Mouse (Mus musculus): ENCODE measurements around the gene Uqcr11. TPM values are rescaled to one million over a fixed set of nuclear protein-coding genes. Genes with fewer than 3 reads are reported as not detected.

Uqcr11 gene
- polyA plus RNA-seq, 1 experiment from 2014 or later, result 899 TPM

DNA sequence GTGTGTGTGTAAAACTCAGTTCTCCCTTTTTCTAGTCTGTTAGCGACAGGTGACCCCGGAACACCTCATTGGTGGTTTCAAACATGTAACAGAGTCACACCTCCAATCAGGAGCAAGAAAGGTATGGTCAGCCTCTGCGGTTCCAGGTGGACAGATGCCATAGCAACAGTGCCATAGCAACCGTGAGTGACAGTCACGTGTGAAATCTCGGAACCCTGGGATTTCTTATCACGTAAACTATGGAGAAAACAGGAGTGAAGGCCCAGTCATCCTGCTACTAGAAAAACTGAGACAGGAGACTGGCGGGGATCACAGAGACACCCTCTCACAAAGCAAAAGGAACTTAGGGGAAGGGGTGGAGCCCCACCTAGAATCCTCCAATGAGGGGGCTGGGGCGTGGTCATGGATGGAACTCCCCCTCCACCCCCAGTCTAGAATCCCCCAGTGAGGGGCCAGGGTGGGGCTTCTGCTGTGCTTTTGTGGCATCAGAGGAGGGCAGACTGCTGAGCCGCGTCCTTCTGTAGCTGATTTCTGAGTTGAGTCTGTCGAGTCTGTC, 35.1 kb downstream of the Uqcr11 start:
- ATAC-seq (ENCODE audit: low FRiP score, low TSS enrichment) (peak; percentile 55), DNase-seq (ENCODE audit: low spot score) (peak; percentile 76)
- Histone ChIP-seq H3K36me3 (ENCODE audit: control insufficient read depth, insufficient read depth, low read length) (no peaks in the 10 kb centered on the region), H3K27me3 (ENCODE audit: control insufficient read depth, insufficient read depth, low read length) (no peaks in the 10 kb centered on the region), H3K9ac (ENCODE audit: low read length) (no peak overlapping the region), H3K4me1 (replicated peaks; ENCODE audit: control insufficient read depth, insufficient read depth) (no peaks in the 10 kb centered on the region), H3K9me3 (ENCODE audit: control insufficient read depth, low read length) (no peaks in the 10 kb centered on the region), H3K4me2 (replicated peaks; ENCODE audit: low read depth) (peak overlapping the region; percentile 0; the same call in 1 of the 2 replicates), H3K27ac (replicated peaks) (no peak overlapping the region), H3K4me3 (ENCODE audit: low read depth, low read length) (no peak overlapping the region)
- TF ChIP-seq CTCF (IDR thresholded peaks at IDR 0.05; ENCODE audit: low read depth) (no peak), EP300 (optimal IDR thresholded peaks at IDR 0.05) (no peak)
- 6% methylated on average over 12 of the region's 12 CpGs for WGBS

DNA sequence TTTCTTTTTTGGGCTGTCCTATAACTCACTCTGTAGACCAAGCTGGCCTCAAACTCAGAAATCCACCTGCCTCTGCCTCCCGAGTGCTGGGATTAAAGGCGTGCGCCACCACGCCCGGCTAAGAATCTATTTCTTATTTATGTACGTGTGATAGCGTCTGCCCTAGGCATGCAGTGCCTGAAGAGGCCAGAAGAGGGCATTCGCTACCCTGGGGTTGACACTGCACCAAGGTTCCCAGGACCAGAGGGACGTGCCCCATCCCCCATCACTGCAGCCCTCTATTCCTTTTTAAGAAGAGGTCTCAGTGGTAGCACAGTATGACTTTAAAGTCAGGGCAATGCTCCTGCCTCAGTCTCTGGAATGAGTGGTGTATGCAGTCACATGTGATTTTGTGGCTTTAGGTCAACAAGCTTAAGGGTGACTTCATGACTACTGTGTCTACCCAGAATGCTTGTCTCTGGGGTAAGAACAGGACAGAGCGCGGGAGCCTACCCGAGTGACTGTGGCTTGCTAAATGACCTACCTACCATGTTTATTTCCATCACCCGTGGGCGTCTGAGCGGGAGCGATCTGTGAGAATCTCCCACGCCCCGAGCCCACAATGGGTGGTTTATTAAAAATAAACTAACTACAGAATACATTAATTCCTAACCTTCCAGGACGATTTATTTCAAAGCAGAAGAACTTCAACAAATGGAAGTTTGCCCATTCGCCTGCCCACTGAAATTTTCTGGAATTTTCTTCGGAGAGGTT, 36.5 kb downstream of the Uqcr11 start:
- H3K9ac ChIP-seq (ENCODE audit: low read length), result no peak overlapping the region

DNA sequence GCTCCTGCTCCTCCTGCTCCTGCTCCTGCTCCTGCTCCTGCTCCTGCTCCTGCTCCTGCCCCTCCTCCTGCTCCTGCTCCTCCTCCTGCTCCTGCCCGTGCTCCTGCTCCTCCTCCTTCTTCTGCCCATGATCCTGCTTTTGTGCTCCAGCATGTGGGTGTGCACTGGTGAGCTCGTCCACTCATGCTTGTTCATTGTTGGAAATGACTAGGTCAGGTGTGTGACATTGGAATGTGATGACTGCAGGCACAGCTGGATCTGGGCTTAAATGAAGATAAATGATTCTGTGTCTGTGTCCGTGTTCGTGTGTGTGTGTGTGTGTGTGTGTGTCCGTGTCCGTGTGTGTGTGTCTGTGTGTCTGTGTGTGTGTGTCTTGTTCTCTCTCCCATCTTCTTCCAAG, 38.2 kb downstream of the Uqcr11 start:
- Histone ChIP-seq H3K27ac (replicated peaks) (no peak overlapping the region), H3K36me3 (ENCODE audit: control insufficient read depth, insufficient read depth, low read length) (no peaks in the 10 kb centered on the region), H3K4me3 (ENCODE audit: low read depth, low read length) (no peak overlapping the region), H3K9ac (ENCODE audit: low read length) (no peak overlapping the region), H3K4me1 (replicated peaks; ENCODE audit: control insufficient read depth, insufficient read depth) (no peaks in the 10 kb centered on the region), H3K4me2 (replicated peaks; ENCODE audit: low read depth) (no peak overlapping the region), H3K9me3 (ENCODE audit: control insufficient read depth, low read length) (no peaks in the 10 kb centered on the region), H3K27me3 (ENCODE audit: control insufficient read depth, insufficient read depth, low read length) (no peaks in the 10 kb centered on the region)
- WGBS, result 82% methylated on average over 6 of the region's 6 CpGs
- DNase-seq (ENCODE audit: low spot score) (no peak), ATAC-seq (ENCODE audit: low FRiP score, low TSS enrichment) (no peak)
- TF ChIP-seq CTCF (IDR thresholded peaks at IDR 0.05; ENCODE audit: low read depth), result no peak
- TF ChIP-seq EP300 (optimal IDR thresholded peaks at IDR 0.05), result no peak

More for the DNA sequence above, 36.5 kb downstream of the Uqcr11 start:
- Histone ChIP-seq H3K9me3 (ENCODE audit: control insufficient read depth, low read length) (no peaks in the 10 kb centered on the region), H3K27ac (replicated peaks) (no peak overlapping the region), H3K4me2 (replicated peaks; ENCODE audit: low read depth) (no peak overlapping the region), H3K4me3 (ENCODE audit: low read depth, low read length) (no peak overlapping the region), H3K36me3 (ENCODE audit: control insufficient read depth, insufficient read depth, low read length) (no peaks in the 10 kb centered on the region), H3K4me1 (replicated peaks; ENCODE audit: control insufficient read depth, insufficient read depth) (no peaks in the 10 kb centered on the region), H3K27me3 (ENCODE audit: control insufficient read depth, insufficient read depth, low read length) (no peaks in the 10 kb centered on the region)
- no peak for ATAC-seq (ENCODE audit: low FRiP score, low TSS enrichment)
- peak; percentile 41 for TF ChIP-seq CTCF (IDR thresholded peaks at IDR 0.05; ENCODE audit: low read depth)
- TF ChIP-seq EP300 (optimal IDR thresholded peaks at IDR 0.05), result no peak
- WGBS, result 82% methylated on average over 21 of the region's 21 CpGs
- DNase-seq (ENCODE audit: low spot score), result no peak

DNA sequence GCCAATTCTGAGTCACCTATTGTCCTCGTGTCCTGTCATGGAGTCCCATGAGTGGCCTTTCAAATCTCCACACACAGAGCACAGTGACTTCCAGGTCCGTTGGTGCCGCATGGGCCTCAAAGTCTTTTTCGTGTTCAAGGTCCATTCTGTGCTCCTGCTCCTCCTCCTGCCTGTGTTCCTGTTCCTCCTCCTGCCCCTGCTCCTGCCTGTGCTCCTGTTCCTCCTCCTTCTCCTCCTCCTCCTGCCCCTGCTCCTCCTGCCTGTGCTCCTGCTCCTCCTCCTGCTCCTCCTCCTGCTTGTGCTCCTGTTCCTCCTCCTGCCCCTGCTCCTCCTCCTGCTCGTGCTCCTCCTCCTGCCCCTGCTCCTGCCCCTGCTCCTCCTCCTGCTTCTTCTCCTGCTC, 38.7 kb downstream of the Uqcr11 start:
- Histone ChIP-seq H3K9me3 (ENCODE audit: control insufficient read depth, low read length) (no peaks in the 10 kb centered on the region), H3K27me3 (ENCODE audit: control insufficient read depth, insufficient read depth, low read length) (no peaks in the 10 kb centered on the region), H3K27ac (replicated peaks) (no peak overlapping the region), H3K4me1 (replicated peaks; ENCODE audit: control insufficient read depth, insufficient read depth) (no peaks in the 10 kb centered on the region), H3K9ac (ENCODE audit: low read length) (no peak overlapping the region), H3K4me3 (ENCODE audit: low read depth, low read length) (no peak overlapping the region), H3K4me2 (replicated peaks; ENCODE audit: low read depth) (no peak overlapping the region), H3K36me3 (ENCODE audit: control insufficient read depth, insufficient read depth, low read length) (no peaks in the 10 kb centered on the region)
- TF ChIP-seq CTCF (IDR thresholded peaks at IDR 0.05; ENCODE audit: low read depth) (no peak), EP300 (optimal IDR thresholded peaks at IDR 0.05) (no peak)
- WGBS, result 59% methylated on average over 5 of the region's 5 CpGs
- DNase-seq (ENCODE audit: low spot score) (no peak), ATAC-seq (ENCODE audit: low FRiP score, low TSS enrichment) (no peak)

DNA sequence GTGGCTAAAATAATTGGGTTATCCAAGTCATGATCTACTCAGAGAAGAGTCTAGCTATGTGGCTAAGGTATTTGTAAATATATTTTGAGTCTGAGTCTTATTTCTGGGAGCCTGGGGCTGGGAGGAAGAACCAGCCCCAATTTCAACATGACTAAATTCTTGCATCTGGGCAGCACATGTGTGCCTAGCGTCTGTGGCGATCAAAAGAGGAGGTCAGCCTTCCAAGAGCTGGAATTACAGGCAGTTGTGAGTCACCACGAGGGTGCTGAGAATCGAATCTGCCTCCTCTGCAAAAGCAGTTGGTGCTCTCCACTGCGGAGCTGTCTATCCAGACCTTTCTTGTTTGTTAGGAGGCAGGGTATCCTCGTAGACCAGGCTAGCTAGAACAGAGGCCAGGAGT, 40.9 kb downstream of the Uqcr11 start:
- no peaks in the 10 kb centered on the region for H3K9me3 ChIP-seq (ENCODE audit: control insufficient read depth, low read length)
- no peaks in the 10 kb centered on the region for H3K27me3 ChIP-seq (ENCODE audit: control insufficient read depth, insufficient read depth, low read length)
- no peaks in the 10 kb centered on the region for H3K4me1 ChIP-seq (replicated peaks; ENCODE audit: control insufficient read depth, insufficient read depth)
- no peak overlapping the region for H3K4me3 ChIP-seq (ENCODE audit: low read depth, low read length)
- H3K27ac ChIP-seq (replicated peaks), result no peak overlapping the region
- no peaks in the 10 kb centered on the region for H3K36me3 ChIP-seq (ENCODE audit: control insufficient read depth, insufficient read depth, low read length)
- 68% methylated on average over 6 of the region's 6 CpGs for WGBS
- DNase-seq (ENCODE audit: low spot score) (no peak), ATAC-seq (ENCODE audit: low FRiP score, low TSS enrichment) (no peak)
- no peak overlapping the region for H3K9ac ChIP-seq (ENCODE audit: low read length)
- no peak for TF ChIP-seq CTCF (IDR thresholded peaks at IDR 0.05; ENCODE audit: low read depth)
- no peak for TF ChIP-seq EP300 (optimal IDR thresholded peaks at IDR 0.05)
- no peak overlapping the region for H3K4me2 ChIP-seq (replicated peaks; ENCODE audit: low read depth)

DNA sequence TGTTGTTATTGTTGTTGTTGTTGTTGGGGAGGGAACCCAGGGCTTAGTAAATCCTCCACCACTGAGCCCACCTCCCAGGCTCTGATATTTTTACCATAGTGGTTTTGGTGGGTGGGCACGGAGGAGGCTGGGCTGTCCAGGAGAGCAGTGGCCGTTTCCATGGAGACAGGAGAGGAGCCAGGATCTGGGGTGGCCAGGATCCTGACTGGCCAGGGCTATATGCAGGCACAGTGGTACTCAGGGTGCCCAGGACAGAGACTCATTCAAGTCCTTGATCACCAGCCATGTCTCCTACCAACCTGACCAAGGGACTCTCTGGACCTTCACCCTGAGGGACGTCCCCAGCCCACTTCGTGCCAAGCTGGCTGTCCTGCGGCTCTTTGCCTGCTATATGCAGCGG, 42.9 kb downstream of the Uqcr11 start:
- no peak for ATAC-seq (ENCODE audit: low FRiP score, low TSS enrichment)
- Histone ChIP-seq H3K4me1 (replicated peaks; ENCODE audit: control insufficient read depth, insufficient read depth) (no peaks in the 10 kb centered on the region), H3K36me3 (ENCODE audit: control insufficient read depth, insufficient read depth, low read length) (no peaks in the 10 kb centered on the region), H3K4me3 (ENCODE audit: low read depth, low read length) (no peak overlapping the region), H3K9me3 (ENCODE audit: control insufficient read depth, low read length) (no peaks in the 10 kb centered on the region), H3K9ac (ENCODE audit: low read length) (no peak overlapping the region), H3K27me3 (ENCODE audit: control insufficient read depth, insufficient read depth, low read length) (no peaks in the 10 kb centered on the region), H3K4me2 (replicated peaks; ENCODE audit: low read depth) (no peak overlapping the region), H3K27ac (replicated peaks) (no peak overlapping the region)
- TF ChIP-seq CTCF (IDR thresholded peaks at IDR 0.05; ENCODE audit: low read depth) (no peak), EP300 (optimal IDR thresholded peaks at IDR 0.05) (no peak)
- no peak for DNase-seq (ENCODE audit: low spot score)
- 38% methylated on average over 6 of the region's 6 CpGs for WGBS
